Mouse (Mus musculus) ZHBTc4 (cell line): ENCODE measurements at regions not wholly inside any gene's neighbourhood (a gene's known extent, or its start where the extent isn't known, plus 50 kb on each side); places are given as distances from the start of the nearest gene placed in this dataset.

Experiments used
- DNase-seq: peaks from one replicate; pipeline ENCODE4 v3.0.0-alpha.2; 2011; ENCODE audit warnings: low read depth, low spot score

GRCm38 (mm10) chr3:23127134-23127533 lies 1050.7 kb downstream of the Tbl1xr1 start:
- no peak for DNase-seq

- DNase-seq: no peak
Observed at GRCm38 (mm10) chr3:23135551-23135950, 1059.1 kb downstream of the Tbl1xr1 start.

GRCm38 (mm10) chr3:23138932-23139331 lies 1062.5 kb downstream of the Tbl1xr1 start:
- no peak for DNase-seq

- DNase-seq: no peak
Observed at GRCm38 (mm10) chr3:23164828-23165450, 1088.5 kb downstream of the Tbl1xr1 start.

- DNase-seq: no peak
Observed at GRCm38 (mm10) chr3:23183393-23183792, 1106.9 kb downstream of the Tbl1xr1 start.

GRCm38 (mm10) chr3:23188479-23188878 lies 1112.0 kb downstream of the Tbl1xr1 start:
- DNase-seq: no peak

GRCm38 (mm10) chr3:23200056-23200455 lies 1123.6 kb downstream of the Tbl1xr1 start:
- DNase-seq: no peak

GRCm38 (mm10) chr3:23214427-23214826 lies 1138.0 kb downstream of the Tbl1xr1 start:
- no peak for DNase-seq

- no peak for DNase-seq
Observed at GRCm38 (mm10) chr3:23216754-23217153, 1140.3 kb downstream of the Tbl1xr1 start.

- no peak for DNase-seq
Observed at GRCm38 (mm10) chr3:23248291-23248690, 1171.8 kb downstream of the Tbl1xr1 start.

- DNase-seq: no peak
Observed at GRCm38 (mm10) chr3:23252180-23252579, 1175.7 kb downstream of the Tbl1xr1 start.

- no peak for DNase-seq
Observed at GRCm38 (mm10) chr3:23298818-23299217, 1222.4 kb downstream of the Tbl1xr1 start.

- DNase-seq: no peak
Observed at GRCm38 (mm10) chr3:23334216-23334615, 1257.8 kb downstream of the Tbl1xr1 start.

- DNase-seq: no peak
Observed at GRCm38 (mm10) chr3:23334958-23335357, 1258.5 kb downstream of the Tbl1xr1 start.

GRCm38 (mm10) chr3:23374341-23374740 lies 1297.9 kb downstream of the Tbl1xr1 start:
- DNase-seq: no peak

GRCm38 (mm10) chr3:23404877-23405276 lies 1328.4 kb downstream of the Tbl1xr1 start:
- peak; percentile 69 for DNase-seq

GRCm38 (mm10) chr3:23409431-23409830 lies 1333.0 kb downstream of the Tbl1xr1 start:
- DNase-seq: no peak

GRCm38 (mm10) chr3:23426956-23427355 lies 1350.5 kb downstream of the Tbl1xr1 start:
- peak; percentile 74 for DNase-seq

GRCm38 (mm10) chr3:23435016-23435415 lies 1358.6 kb downstream of the Tbl1xr1 start:
- DNase-seq: no peak

GRCm38 (mm10) chr3:23457720-23458119 lies 1381.3 kb downstream of the Tbl1xr1 start:
- DNase-seq: peak; percentile 12

- no peak for DNase-seq
Observed at GRCm38 (mm10) chr3:23499889-23500288, 1423.4 kb downstream of the Tbl1xr1 start.

GRCm38 (mm10) chr3:23547546-23547945 lies 1471.1 kb downstream of the Tbl1xr1 start:
- peak; percentile 42 for DNase-seq

- DNase-seq: peak; percentile 1
Observed at GRCm38 (mm10) chr3:23564340-23564739, 1487.9 kb downstream of the Tbl1xr1 start.

GRCm38 (mm10) chr3:23568806-23569205 lies 1492.4 kb downstream of the Tbl1xr1 start:
- DNase-seq: no peak
